Mouse (Mus musculus) urinary bladder, adult 2 months (tissue): ENCODE data around the gene Alkal2. TPM values are rescaled to one million over a fixed set of nuclear protein-coding genes. Genes with fewer than 3 reads are reported as not detected.

ENCODE experiments used
- DNase-seq: peaks from one replicate; pipeline ENCODE4 v3.0.0; 2022; ENCODE audit warnings: low spot score
- polyA plus RNA-seq: library from polyadenylated mRNA; depleted of rRNA; stranded (reverse); fragments of >200 nt; gene quantifications from 2 replicates; pipeline ENCODE4 v1.2.3, GENCODE M21; 2012; rRNA removed

The Alkal2 gene
- 0.27 and 0.34 TPM in 2 replicates for polyA plus RNA-seq

- no peak for DNase-seq
Observed at GRCm38 (mm10) chr12:30883986-30884621, at the start of gene Alkal2. Gene Alkal2 (plus strand): TSS chr12:30884322.

DNA sequence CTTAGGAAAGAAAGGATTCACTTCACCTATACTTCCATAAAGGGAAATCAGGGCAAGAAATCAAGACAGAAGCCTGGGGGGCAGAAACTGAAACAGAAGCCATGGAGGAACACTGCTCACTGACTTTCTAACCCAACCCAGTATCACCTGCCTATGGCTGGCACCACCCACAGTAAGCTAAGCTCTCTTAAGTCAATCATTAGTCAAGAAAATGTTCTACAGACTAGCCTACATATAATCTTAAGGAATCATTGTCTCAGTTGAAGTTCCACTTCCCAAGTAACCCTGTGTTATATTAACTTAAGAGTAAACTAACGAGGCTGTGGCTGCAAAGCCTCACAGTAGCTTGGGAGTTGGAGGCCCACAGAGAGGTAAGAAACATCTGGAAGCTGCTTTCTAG lies 35.6 kb upstream of the Alkal2 start:
- no peak for DNase-seq

DNA sequence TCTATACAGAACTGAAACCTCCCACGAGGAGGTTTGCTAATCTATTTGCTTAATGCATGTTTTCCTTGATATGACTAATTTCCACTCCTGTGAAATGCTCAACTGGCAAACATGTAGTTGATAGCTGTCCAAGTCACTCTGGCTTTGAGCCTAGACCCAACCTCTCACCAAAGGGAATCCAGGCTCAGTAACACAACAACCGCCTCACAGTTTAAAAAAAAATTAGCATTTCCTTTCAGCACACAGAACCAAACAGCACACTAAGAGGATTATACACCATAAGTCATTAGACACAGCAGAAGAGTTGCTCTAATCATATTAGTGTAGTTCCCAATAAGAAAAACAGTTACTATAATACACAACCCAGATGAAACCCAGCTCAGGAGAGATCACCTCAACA lies 33.2 kb upstream of the Alkal2 start:
- DNase-seq = no peak

GRCm38 (mm10) chr12:30851871-30852270 lies 32.3 kb upstream of the Alkal2 start:
- DNase-seq = no peak

- no peak for DNase-seq
Observed at GRCm38 (mm10) chr12:30855442-30856159, 28.5 kb upstream of the Alkal2 start.

DNA sequence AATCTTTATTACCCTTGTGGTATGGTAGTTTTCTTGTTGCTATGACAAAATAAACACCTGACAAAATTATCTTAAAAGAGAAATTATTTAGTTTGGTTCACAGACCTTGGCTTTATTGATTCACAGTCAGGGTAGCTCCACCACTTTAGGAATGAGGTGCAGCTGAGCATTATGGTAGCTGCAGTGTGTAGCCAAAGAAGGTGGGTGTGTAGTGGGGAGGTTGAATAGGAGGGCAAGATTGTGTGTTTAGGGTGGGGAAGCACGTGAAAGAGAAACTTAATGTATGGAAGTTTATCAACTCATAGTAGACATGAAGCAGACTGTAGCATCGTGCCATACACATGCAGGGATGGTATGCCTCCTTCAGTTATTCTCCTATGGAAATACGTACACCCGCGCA lies 27.9 kb upstream of the Alkal2 start:
- DNase-seq = no peak

DNA sequence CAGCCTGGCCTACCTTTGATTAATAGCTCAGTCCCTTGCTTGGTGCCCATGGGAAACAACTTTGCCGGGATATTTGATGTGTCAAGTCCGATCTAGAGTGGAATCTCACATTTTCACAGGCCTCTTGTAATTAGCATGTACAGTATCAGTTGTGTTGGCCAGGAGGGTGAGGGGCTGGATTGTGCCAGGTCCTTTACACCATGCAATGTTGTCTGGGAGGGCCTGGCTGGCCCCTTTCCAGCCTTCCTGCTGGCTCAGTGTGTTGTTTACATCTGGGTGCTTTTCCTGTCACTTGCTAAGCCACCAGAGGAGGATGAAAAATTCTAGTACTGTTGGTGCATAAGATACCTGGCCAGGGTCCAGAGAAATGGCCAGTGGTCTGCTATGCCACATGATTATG lies 19.8 kb upstream of the Alkal2 start:
- no peak for DNase-seq

- DNase-seq = no peak
Observed at GRCm38 (mm10) chr12:30865781-30866180, 18.3 kb upstream of the Alkal2 start.

DNA sequence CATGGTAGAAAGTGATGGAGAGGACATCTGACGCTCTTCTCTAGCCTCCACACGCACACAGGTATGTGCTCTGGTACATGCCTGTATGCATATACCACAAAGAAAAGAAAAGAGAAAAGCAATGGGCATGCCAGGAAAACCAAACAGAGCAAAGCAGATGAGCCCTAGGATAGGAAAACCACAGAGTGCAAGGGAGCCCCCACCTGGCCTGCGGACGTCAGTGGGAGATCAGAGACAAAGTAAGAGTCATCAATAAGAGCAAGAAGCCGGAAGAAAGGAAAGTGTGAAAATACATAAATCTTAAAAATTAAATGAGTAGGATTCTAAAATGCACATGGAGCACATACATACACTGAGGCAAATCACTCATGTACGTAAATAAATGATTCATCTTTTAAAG lies 4.7 kb upstream of the Alkal2 start:
- no peak for DNase-seq

- no peak for DNase-seq
Observed at GRCm38 (mm10) chr12:30883592-30883985, 533 bp upstream of the Alkal2 start.

DNA sequence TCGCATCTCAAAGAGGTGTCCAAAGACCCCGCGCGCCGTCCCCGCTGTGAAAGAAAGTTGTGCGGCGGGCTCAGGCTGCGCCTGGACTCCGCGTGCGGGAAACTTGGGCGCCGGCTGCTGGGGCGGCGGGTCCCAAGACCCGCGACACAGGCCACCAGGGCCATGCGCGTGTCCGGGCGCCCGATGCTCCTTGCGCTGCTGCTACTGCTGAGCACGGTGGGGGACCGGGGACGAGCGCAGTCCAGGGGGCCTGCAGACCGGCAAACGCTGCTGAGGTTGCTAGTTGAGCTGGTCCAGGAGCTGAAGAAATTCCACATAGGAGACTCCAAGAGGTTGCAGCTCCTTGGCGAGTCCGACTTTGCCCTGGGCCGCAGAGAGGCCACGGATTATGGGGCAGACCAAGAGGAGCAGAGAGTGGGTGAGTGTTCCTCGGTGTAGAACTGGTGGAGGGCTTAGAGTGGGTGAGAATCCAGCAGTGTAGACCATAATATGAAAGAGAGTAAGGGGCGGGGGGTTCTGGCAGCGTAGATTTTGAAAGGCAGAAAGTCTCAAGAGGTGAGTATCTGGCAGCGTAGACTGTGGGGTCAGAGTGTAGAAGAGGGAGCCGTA lies 604 bp downstream of the Alkal2 start:
- no peak for DNase-seq

DNA sequence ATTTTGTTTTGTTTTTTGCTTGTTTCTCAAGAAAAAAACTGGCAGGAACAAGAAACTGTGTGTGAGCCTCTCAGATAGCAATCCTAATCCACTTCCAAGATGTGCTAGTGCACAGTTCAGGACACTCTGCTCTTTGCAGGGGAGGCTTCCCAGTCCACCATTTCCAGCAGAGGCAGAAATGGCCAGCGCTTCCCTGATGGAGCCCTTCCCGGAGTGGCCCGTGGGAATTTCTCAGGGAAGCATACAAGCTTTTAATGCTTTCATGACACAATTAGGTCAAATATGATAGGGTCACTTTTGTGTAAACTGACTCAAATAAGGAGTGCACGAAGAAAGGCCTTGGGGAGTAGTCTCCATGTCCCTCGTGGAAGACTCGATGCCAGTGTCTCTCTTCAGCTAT lies 1.8 kb downstream of the Alkal2 start:
- no peak for DNase-seq

DNA sequence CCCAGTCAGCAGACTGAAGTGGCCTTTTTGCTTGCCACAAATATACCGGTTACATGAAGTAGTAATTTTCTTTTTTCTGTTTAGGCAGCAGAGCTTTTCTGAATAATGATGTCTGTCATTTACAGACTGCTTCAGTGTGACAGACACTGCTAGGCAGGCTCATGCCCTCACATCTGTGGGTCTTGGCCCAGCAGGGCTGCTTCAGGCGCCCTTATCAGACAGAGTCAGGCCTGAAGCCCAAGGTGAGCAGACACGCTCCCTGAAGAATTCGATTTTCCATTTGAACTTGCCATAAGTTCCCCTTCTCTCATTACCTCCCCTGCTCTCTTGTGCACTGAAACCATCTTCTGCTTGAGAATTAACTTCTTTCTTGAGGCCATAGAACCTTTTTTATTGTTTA lies 3.9 kb downstream of the Alkal2 start:
- no peak for DNase-seq

DNA sequence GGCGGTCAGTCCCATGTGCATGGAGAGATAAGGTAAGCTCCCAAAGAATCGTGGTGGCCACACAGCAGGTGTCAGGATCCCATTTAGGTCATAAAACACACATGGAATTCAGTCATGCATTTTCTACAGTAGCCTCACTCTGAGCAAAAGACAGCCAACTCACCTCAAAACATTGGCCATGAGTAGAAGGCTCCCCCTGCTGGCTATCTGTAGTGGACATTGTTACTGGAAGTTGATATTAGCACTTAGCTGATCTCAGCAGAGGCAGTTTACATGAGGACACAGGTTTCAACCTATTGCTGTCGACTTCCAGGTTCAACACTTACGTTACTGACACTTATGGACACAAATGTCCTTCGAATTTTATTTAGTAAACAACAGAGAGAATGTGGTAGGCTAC lies 5.9 kb downstream of the Alkal2 start:
- DNase-seq = no peak

GRCm38 (mm10) chr12:30891438-30891837 lies 7.3 kb downstream of the Alkal2 start:
- no peak for DNase-seq

DNA sequence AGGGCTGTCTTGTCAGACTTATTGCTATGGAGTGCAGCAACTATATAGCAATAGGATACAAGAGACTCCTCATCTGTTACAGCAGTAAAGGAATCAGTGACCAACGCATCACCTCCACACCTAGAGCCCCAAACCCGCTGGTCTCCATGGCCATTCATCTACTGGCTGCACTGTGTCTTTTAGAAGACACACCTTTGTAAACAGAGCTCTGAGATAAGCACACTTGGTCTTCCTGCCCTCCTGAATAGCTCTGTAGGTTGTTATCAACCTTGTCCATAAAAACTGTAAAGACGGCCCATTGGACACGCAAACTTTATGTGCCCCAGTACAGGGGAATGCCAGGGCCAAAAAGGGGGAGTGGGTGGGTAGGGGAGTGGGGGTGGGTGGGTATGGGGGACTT lies 12.9 kb downstream of the Alkal2 start:
- DNase-seq = no peak

DNA sequence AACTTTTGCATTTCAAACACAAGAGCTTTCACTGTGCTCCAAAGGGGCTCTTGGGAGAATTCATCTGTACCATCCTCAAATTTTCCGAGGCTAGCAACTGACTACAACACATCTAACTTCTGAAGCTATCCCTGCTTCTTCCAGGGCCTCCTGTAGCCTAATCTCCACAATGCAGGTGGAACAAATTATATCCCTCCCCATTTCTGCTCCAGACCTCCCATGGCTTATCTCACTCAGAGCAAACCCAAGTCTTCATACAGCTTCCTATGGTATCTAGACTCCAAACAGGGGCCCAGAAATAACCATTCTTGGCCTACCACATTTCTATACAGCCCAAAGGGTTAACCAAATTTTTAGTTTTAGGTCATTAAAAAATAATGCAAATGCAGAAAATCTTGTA lies 24.5 kb downstream of the Alkal2 start:
- no peak for DNase-seq

DNA sequence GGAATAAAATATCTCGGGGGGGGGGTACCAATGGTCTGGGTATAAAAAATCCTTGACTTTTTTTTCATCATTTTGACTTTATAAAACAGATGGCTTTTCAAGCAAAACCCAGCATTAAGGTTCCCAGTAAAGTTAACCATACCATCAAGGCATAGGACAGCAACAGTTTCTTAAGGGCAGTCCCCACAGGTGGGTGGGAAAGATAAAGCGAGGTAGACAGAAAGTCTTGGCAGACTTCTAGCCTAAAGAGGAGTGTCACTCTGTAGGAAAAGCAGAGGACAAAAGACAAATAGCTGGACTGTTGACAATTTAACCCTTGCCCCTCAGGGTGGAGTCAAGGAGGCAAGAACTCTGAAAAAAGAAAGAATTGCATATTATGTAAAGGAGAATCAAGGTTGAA lies 25.8 kb downstream of the Alkal2 start:
- DNase-seq = no peak

DNA sequence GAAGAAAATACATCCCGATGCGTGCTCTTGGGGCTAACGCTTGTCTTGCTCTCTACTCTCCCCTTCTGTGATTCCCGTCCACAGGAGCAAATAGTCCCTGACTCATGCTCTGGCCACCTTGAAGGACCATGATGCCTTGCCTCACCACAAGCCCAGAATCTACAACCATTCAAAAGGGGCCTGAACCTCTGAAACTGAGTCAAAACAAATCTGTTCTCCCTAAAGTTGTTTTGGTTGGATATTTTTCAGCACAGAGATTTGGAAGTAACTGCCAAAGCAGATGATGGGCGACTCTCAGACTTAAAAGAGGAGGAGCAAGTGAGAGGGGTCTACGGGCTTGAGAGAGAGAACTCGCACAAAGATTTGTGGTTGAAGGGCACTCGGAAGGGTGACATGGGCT lies 26.7 kb downstream of the Alkal2 start:
- DNase-seq = no peak

GRCm38 (mm10) chr12:30911261-30912047 lies 27.3 kb downstream of the Alkal2 start, which contains the start of the genes Acp1 and Sh3yl1:
Gene Acp1 (minus strand): TSS chr12:30911589.
Gene Sh3yl1 (plus strand): TSS chr12:30911668.
- DNase-seq = peak; percentile 89

- DNase-seq = peak; percentile 68
Observed at GRCm38 (mm10) chr12:30912048-30912381, 27.9 kb downstream of the Alkal2 start.

GRCm38 (mm10) chr12:30912840-30913239 lies 28.7 kb downstream of the Alkal2 start:
- DNase-seq = no peak
